Comparison of ENCODE assay signal across 11 mouse cellular contexts in genomic region chr10:22718475-22718874, GRCm38 (mm10). TPM values are rescaled to one million over a fixed set of nuclear protein-coding genes. Genes with fewer than 3 reads are reported as not detected.
A peak's percentile ranks its signal among the peaks of the same experiment; 100 is the strongest.
DNase-seq lines count a peak whose midpoint lies in the region; ATAC-seq and TF ChIP-seq lines count a peak whose summit lies in the region.
"Had no signal": no experiment of that assay in that cellular context is flagged by ENCODE, and none has a peak within 500 bp of the region (broad histone marks: within the 10 kb centered on the region; RNA-seq: fewer than 3 reads in every experiment).

No protein-coding gene starts in this region.

- ATAC-seq in hindbrain, postnatal 0 days: peak; percentile 63; the same call in 1 of the 2 replicates
- ATAC-seq in hindbrain, embryonic 12.5 days (ENCODE audit: low FRiP score): no peak
- peak; percentile 45 for ATAC-seq in megakaryocyte, adult 5-6 weeks (ENCODE audit: poor library complexity, severe bottlenecking)
- ATAC-seq: forebrain, embryonic 14.5 days had no signal

- no peaks in the 10 kb centered on the region for H3K36me3 ChIP-seq in hindbrain, postnatal 0 days (ENCODE audit: insufficient read depth, low read length)
- H3K36me3 ChIP-seq in hindbrain, embryonic 12.5 days: no peaks in the 10 kb centered on the region
- H3K36me3 ChIP-seq: heart, embryonic 15.5 days; kidney, embryonic 15.5 days; lung, embryonic 15.5 days had no signal

- no peak overlapping the region for H3K27ac ChIP-seq in hindbrain, postnatal 0 days
- H3K27ac ChIP-seq in hindbrain, embryonic 12.5 days: no peak overlapping the region
- H3K27ac ChIP-seq: heart, embryonic 15.5 days; kidney, embryonic 15.5 days; lung, embryonic 15.5 days had no signal

- TF ChIP-seq CTCF in hindbrain, postnatal 0 days (IDR thresholded peaks at IDR 0.05; ENCODE audit: low read depth): peak; percentile 35

- H3K4me1 ChIP-seq in hindbrain, postnatal 0 days (ENCODE audit: insufficient read depth, low read length): no peaks in the 10 kb centered on the region
- 0 out of 2 replicates have a peak, but pooled peaks cover 7% of the 10 kb centered on the region for H3K4me1 ChIP-seq in hindbrain, embryonic 12.5 days

- H3K9ac ChIP-seq in hindbrain, postnatal 0 days (replicated peaks; ENCODE audit: low read length): no peak overlapping the region
- no peak overlapping the region for H3K9ac ChIP-seq in hindbrain, embryonic 12.5 days
- H3K9ac ChIP-seq: heart, embryonic 15.5 days; kidney, embryonic 15.5 days; lung, embryonic 15.5 days had no signal

- no peaks in the 10 kb centered on the region for H3K27me3 ChIP-seq in hindbrain, postnatal 0 days (ENCODE audit: insufficient read depth, low read length)
- no peaks in the 10 kb centered on the region for H3K27me3 ChIP-seq in hindbrain, embryonic 12.5 days
- H3K27me3 ChIP-seq: heart, embryonic 15.5 days; kidney, embryonic 15.5 days; lung, embryonic 15.5 days had no signal

- no peak overlapping the region for H3K4me3 ChIP-seq in hindbrain, postnatal 0 days (ENCODE audit: low read length)
- no peak overlapping the region for H3K4me3 ChIP-seq in hindbrain, embryonic 12.5 days
- H3K4me3 ChIP-seq: heart, embryonic 15.5 days; kidney, embryonic 15.5 days; lung, embryonic 15.5 days had no signal

- H3K4me2 ChIP-seq in hindbrain, postnatal 0 days (ENCODE audit: low read depth, low read length): no peak overlapping the region
- H3K4me2 ChIP-seq in hindbrain, embryonic 12.5 days (replicated peaks): no peak overlapping the region
- H3K4me2 ChIP-seq: heart, embryonic 15.5 days; kidney, embryonic 15.5 days; lung, embryonic 15.5 days had no signal

- DNase-seq in hindbrain, postnatal 0 days (ENCODE audit: low spot score): peak; percentile 34
- DNase-seq in MN1 (ENCODE audit: low spot score): peak; percentile 53
- peak; percentile 50 for DNase-seq in cerebellum, adult 11 months
- no peak for DNase-seq in layer of hippocampus, postnatal 25 days (ENCODE audit: extremely low spot score in 1 of 2, low spot score in 1 of 2)
- no peak for DNase-seq in c-Kit-positive CD71-positive TER-119-positive erythroid progenitor cells, embryonic 14.5 days (ENCODE audit: low spot score)

- no peaks in the 10 kb centered on the region for H3K9me3 ChIP-seq in hindbrain, postnatal 0 days (ENCODE audit: low read length)
- no peaks in the 10 kb centered on the region for H3K9me3 ChIP-seq in hindbrain, embryonic 12.5 days (replicated peaks)
- H3K9me3 ChIP-seq: heart, embryonic 15.5 days; kidney, embryonic 15.5 days; lung, embryonic 15.5 days had no signal

- WGBS in hindbrain, postnatal 0 days: 24% methylated on average over 4 of the region's 4 CpGs
- 55% methylated on average over 4 of the region's 4 CpGs for WGBS in hindbrain, embryonic 12.5 days

RNA-seq across cellular contexts. Expression of gene Tbpl1, which starts 13.3 kb away (rescaled TPM):
- total RNA-seq in hindbrain, postnatal 0 days (2014; rRNA removed): 30.1 and 39.6 TPM in 2 replicates
- 58.3 and 63.3 TPM in 2 replicates for polyA plus RNA-seq in hindbrain, postnatal 0 days (2015; fragmentation: Nextera tagmentation; extraction: Ambion mirVana)
- polyA plus RNA-seq in hindbrain, embryonic 12.5 days (2016; fragmentation: Nextera tagmentation; extraction: Ambion mirVana): 113 TPM in 2 replicates
- 37.3 and 47.3 TPM in 2 replicates for total RNA-seq in megakaryocyte, adult 5-6 weeks (2015)
- 31.0 and 43.9 TPM in 2 replicates for total RNA-seq in megakaryocyte, adult 5-6 weeks (2017)
- total RNA-seq in layer of hippocampus, postnatal 25 days (2021): 10 to 100 TPM; 60.6 to 61.8 TPM

Comparison
In these comparisons a context has a peak if more than half of its experiments do, and no peak if none do; other contexts are left out.
1. DNase-seq: peak in hindbrain, postnatal 0 days (single experiment), MN1 (single experiment) and cerebellum, adult 11 months (single experiment); none in layer of hippocampus, postnatal 25 days (0 of 2) and c-Kit-positive CD71-positive TER-119-positive erythroid progenitor cells, embryonic 14.5 days (single experiment).